Mouse (Mus musculus): ENCODE results near the gene Prmt2. TPM values are rescaled to one million over a fixed set of nuclear protein-coding genes. Genes with fewer than 3 reads are reported as not detected.

Prmt2 gene
- polyA plus RNA-seq (2014; fragmentation: Illumina TruSeq; extraction: RNeasy Lipid Tissue Mini Kit (QIAGEN cat#74804); ENCODE audit: low replicate concordance), result 1.0 TPM

DNA sequence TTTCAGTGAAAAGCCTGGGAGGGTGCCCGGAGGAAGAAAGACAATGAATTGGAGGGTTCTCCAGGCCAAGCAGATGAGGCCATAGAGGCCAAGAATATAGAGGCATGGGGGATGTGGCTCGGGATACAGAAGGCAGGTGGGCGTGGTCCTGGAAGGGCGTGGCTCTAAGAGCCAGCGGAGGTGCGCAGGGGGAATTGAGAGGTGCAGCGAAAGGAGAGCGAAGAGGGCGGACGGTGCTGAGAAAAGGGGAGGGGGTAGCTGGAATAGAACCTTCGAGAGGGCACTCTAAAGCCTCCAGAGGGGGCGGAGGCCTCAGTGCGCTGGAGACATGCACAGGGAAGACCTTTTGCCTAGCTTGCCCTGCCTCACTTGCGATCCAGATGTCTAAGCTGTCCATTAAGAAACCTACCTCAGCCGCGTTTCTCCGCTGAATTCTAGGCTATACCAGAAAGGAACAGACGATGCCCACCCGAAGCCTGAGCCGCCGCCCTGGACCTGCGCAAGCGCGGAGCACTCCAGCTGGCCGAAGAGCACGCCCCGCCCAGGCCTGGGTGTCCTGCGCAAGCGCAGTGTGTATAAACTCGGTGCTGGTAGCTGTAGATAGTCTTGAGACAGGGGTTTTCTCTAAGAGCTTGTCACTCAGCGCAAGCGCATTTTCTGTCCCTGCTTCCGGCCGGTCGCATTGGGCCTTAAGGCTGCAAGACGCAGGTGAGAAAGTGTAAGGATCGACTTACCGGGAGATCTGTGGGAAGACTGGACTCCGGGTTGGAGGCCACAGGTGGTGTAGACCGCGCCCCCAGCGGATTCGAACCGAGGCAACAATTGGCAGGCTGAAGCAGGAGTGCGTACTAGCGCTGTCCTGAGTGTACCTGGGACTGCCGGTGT is at the start of gene Prmt2:
Gene Prmt2, minus strand, starts transcription at position 525 of the 885 bp plus-strand sequence.

DNA sequence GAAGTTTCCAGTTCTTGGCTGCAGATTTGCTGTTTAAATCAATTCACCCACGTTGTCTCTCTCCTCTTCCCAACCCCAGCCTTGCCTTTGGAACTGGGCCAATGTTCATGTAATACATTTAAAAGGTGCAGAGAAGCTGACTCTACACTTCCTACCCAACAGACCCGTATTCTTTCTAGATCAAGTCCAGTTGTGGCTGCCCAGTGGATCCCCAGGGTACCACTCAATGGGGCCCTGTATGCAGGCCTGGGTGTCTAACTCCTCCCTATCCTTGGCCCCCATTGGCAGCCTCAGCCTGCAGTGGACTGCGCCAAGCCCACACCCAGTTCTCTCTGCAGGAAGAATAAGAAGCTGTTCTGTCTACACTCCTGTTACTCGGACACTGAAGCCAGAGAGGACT is 15.9 kb upstream of the Prmt2 start, which contains the start of gene S100b:
Gene S100b, plus strand, starts transcription at position 318 of the 400 bp plus-strand sequence.

Other genes starting within 250 kb of the Prmt2 start
- 10.7 TPM for gene Zfp280b, start 205.2 kb downstream of the Prmt2 start, polyA plus RNA-seq (2014; fragmentation: Illumina TruSeq; extraction: RNeasy Lipid Tissue Mini Kit (QIAGEN cat#74804); ENCODE audit: low replicate concordance)
- 44.6 TPM for gene Slc5a4b, start 126.9 kb downstream of the Prmt2 start, polyA plus RNA-seq (2014; fragmentation: Illumina TruSeq; extraction: RNeasy Lipid Tissue Mini Kit (QIAGEN cat#74804); ENCODE audit: low replicate concordance)
- gene Slc5a4a, start 90.4 kb downstream of the Prmt2 start, polyA plus RNA-seq (2014; fragmentation: Illumina TruSeq; extraction: RNeasy Lipid Tissue Mini Kit (QIAGEN cat#74804); ENCODE audit: low replicate concordance), result 40.7 TPM
- gene S100b, start 16.0 kb upstream of the Prmt2 start, polyA plus RNA-seq (2014; fragmentation: Illumina TruSeq; extraction: RNeasy Lipid Tissue Mini Kit (QIAGEN cat#74804); ENCODE audit: low replicate concordance), result 0.56 TPM
- gene Dip2a, start 107.4 kb upstream of the Prmt2 start, polyA plus RNA-seq (2014; fragmentation: Illumina TruSeq; extraction: RNeasy Lipid Tissue Mini Kit (QIAGEN cat#74804); ENCODE audit: low replicate concordance), result 8.8 TPM
- not detected for gene AC141477.1, start 202.6 kb upstream of the Prmt2 start, polyA plus RNA-seq (2014; fragmentation: Illumina TruSeq; extraction: RNeasy Lipid Tissue Mini Kit (QIAGEN cat#74804); ENCODE audit: low replicate concordance)
- gene Pcnt, start 204.9 kb upstream of the Prmt2 start, polyA plus RNA-seq (2014; fragmentation: Illumina TruSeq; extraction: RNeasy Lipid Tissue Mini Kit (QIAGEN cat#74804); ENCODE audit: low replicate concordance), result 8.7 TPM
- not detected for gene 2610028H24Rik, start 211.2 kb upstream of the Prmt2 start, polyA plus RNA-seq (2014; fragmentation: Illumina TruSeq; extraction: RNeasy Lipid Tissue Mini Kit (QIAGEN cat#74804); ENCODE audit: low replicate concordance)
- gene Mcm3ap, start 231.1 kb upstream of the Prmt2 start, polyA plus RNA-seq (2014; fragmentation: Illumina TruSeq; extraction: RNeasy Lipid Tissue Mini Kit (QIAGEN cat#74804); ENCODE audit: low replicate concordance), result 3.3 TPM
- 1.3 TPM for gene Ybey, start 231.2 kb upstream of the Prmt2 start, polyA plus RNA-seq (2014; fragmentation: Illumina TruSeq; extraction: RNeasy Lipid Tissue Mini Kit (QIAGEN cat#74804); ENCODE audit: low replicate concordance)

Data from small intestine, adult 10 weeks (tissue).